Mouse (Mus musculus): ENCODE results near the gene Kansl1. TPM values are rescaled to one million over a fixed set of nuclear protein-coding genes. Genes with fewer than 3 reads are reported as not detected.

The Kansl1 gene
- total and polyA plus RNA-seq, 3 experiments: 17.3 to 48.4 (median 24.7) TPM

DNA sequence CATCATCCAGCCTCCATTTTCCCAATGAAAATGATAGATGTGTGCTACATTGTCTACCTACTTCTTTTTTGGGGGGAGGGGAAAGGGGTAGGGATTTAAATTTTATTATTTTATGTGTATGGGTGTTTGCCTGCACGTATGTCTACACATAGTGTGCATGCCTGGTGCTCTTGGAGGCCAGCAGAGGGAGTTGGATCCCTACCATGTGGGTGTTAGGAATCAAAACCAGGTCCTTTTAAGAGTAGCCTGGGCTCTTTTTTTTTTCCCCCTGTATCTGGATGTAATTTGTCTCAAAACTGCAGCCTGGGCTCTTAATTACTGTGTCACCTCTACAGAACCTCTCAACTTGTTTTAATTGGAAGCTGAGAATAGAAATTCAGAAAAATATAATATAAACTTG is 89.0 kb downstream of the Kansl1 start (continued):
- no peak for TF ChIP-seq ZMIZ1 (IDR thresholded peaks at IDR 0.05; ENCODE audit: low read depth, low read length)
- no peak for TF ChIP-seq EP300 (IDR thresholded peaks at IDR 0.05; ENCODE audit: low read length)
- no peak for TF ChIP-seq TCF12 (IDR thresholded peaks at IDR 0.05; ENCODE audit: low read depth, low read length)
- TF ChIP-seq MEF2A (IDR thresholded peaks at IDR 0.05; ENCODE audit: borderline replicate concordance, low read depth, low read length): no peak
- no peak for TF ChIP-seq PAX5 (IDR thresholded peaks at IDR 0.05; ENCODE audit: low read length)
- TF ChIP-seq ZNF384 (IDR thresholded peaks at IDR 0.05; ENCODE audit: low read depth, low read length): peak; percentile 81

GRCm38 (mm10) chr11:104376291-104376690 is 92.4 kb downstream of the Kansl1 start:
- Histone ChIP-seq H3K4me2 (ENCODE audit: insufficient read depth, low read depth, poor library complexity, severe bottlenecking) (no peak overlapping the region), H3K4me1 (ENCODE audit: control insufficient read depth in 1 of 2, insufficient read depth in 2 of 2) (no peaks in the 10 kb centered on the region), H3K9ac (ENCODE audit: insufficient read depth, low read depth) (no peak overlapping the region), H3K9me3 (replicated peaks; ENCODE audit: low read length) (no peaks in the 10 kb centered on the region), H3K4me3 (replicated peaks in 1 of 3; ENCODE audit: low read depth in 2 of 3, low read length in 2 of 3, poor library complexity in 1 of 3) (no peak overlapping the region), H3K27me3 (replicated peaks) (no peaks in the 10 kb centered on the region), H3K79me2 (replicated peaks; ENCODE audit: control insufficient read depth, extremely low read depth, insufficient read depth, poor library complexity, severe bottlenecking) (peaks cover 25% of the 10 kb centered on the region), H3K27ac (ENCODE audit: insufficient read depth, low read depth) (no peak overlapping the region), H3K36me3 (replicated peaks in 1 of 2; ENCODE audit: control insufficient read depth in 1 of 2, insufficient read depth in 1 of 2, low read length in 1 of 2) (peaks cover 24 to 62% of the 10 kb centered on the region in 2 experiments)
- dilution Hi-C loops (cut with MboI; ENCODE audit: extremely low pct_ligation_motif_present, extremely low pct_unique_long_range_greater_than_20kb, low sequenced_read_pairs) (no loop called here), in situ Hi-C loops (cut with MboI; ENCODE audit: low pct_ligation_motif_present, low pct_unique_long_range_greater_than_20kb, low sequenced_read_pairs) (no loop called here)
- no peak for DNase-seq (ENCODE audit: extremely low read depth)
- no peak for TF ChIP-seq JUND (conservative IDR thresholded peaks at IDR 0.05; ENCODE audit: low read depth, low read length)
- TF ChIP-seq GABPA (IDR thresholded peaks at IDR 0.05; ENCODE audit: insufficient replicate concordance, low read depth, low read length): no peak
- TF ChIP-seq CHD1 (IDR thresholded peaks at IDR 0.05; ENCODE audit: low read depth, low read length): no peak
- TF ChIP-seq NRF1 (IDR thresholded peaks at IDR 0.05; ENCODE audit: low read depth, low read length): no peak
- TF ChIP-seq SIN3A (IDR thresholded peaks at IDR 0.05; ENCODE audit: low read length): no peak
- TF ChIP-seq NELFE (IDR thresholded peaks at IDR 0.05; ENCODE audit: low read depth, low read length): no peak
- TF ChIP-seq ELF1 (IDR thresholded peaks at IDR 0.05; ENCODE audit: low read depth, low read length): no peak
- TF ChIP-seq POLR2AphosphoS2 (IDR thresholded peaks at IDR 0.05; ENCODE audit: low read depth, low read length): no peak
- TF ChIP-seq MEF2A (IDR thresholded peaks at IDR 0.05; ENCODE audit: borderline replicate concordance, low read depth, low read length): no peak
- no peak for TF ChIP-seq CTCF (conservative IDR thresholded peaks at IDR 0.05 in 1 of 2, IDR thresholded peaks at IDR 0.05 in 1 of 2; ENCODE audit: low read depth in 2 of 2, low read length in 2 of 2)
- TF ChIP-seq USF2 (conservative IDR thresholded peaks at IDR 0.05; ENCODE audit: low read depth, low read length): no peak
- no peak for TF ChIP-seq MYC (IDR thresholded peaks at IDR 0.05; ENCODE audit: low read depth, low read length)

DNA sequence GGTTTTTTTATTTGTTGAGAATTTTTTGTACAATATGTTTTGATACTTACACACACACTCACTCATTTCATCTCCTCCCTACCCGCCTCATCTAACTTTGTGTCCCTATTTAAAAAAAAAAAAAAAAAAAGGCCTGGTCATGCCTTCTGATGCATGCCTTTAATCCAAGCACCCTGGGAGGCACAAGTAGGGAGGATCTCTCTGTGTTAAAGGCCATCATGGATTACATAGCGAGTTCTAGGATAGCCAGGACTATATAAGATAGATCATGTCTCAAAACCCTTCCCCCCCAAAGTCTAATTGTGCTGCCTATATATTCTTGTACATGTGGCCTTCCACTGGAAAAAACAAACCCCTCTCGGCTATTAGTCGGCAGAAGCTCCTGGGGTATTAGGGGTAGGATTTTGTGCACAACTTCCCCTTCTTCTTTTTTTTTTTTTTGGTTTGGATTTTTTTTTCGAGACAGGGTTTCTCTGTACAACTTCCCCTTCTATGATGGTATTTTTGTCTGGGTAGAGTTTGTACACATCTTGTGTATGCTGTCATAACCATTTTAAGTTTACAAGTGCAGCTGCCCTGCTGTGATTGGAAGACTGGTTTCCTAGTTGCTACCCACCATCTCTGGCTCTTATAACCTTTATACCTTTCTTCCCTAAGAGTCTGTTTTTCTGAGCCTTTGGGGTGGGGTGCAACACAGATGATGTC is 101.0 kb downstream of the Kansl1 start:
- peaks cover 9 to 69% of the 10 kb centered on the region in 2 experiments; a peak in 3 of 4 replicates for H3K4me1 ChIP-seq (ENCODE audit: control insufficient read depth in 1 of 2, insufficient read depth in 2 of 2)
- H3K27ac ChIP-seq (ENCODE audit: insufficient read depth, low read depth): peak overlapping the region; percentile 68
- no peak overlapping the region for H3K9ac ChIP-seq (ENCODE audit: insufficient read depth, low read depth)
- peak; percentile 68 for DNase-seq (ENCODE audit: extremely low read depth)
- no peaks in the 10 kb centered on the region for H3K9me3 ChIP-seq (replicated peaks; ENCODE audit: low read length)
- H3K27me3 ChIP-seq (replicated peaks): no peaks in the 10 kb centered on the region
- H3K4me2 ChIP-seq (ENCODE audit: insufficient read depth, low read depth, poor library complexity, severe bottlenecking): peak overlapping the region; percentile 78
- in situ Hi-C loops (cut with MboI; ENCODE audit: low pct_ligation_motif_present, low pct_unique_long_range_greater_than_20kb, low sequenced_read_pairs): no loop called here
- peaks cover 35% of the 10 kb centered on the region for H3K79me2 ChIP-seq (replicated peaks; ENCODE audit: control insufficient read depth, extremely low read depth, insufficient read depth, poor library complexity, severe bottlenecking)
- TF ChIP-seq MYC (IDR thresholded peaks at IDR 0.05; ENCODE audit: low read depth, low read length) (0 out of 2 replicates have a peak, but pooled peaks have one; percentile 26), POLR2A (IDR thresholded peaks at IDR 0.05; ENCODE audit: low read depth, low read length) (no peak), EP300 (IDR thresholded peaks at IDR 0.05; ENCODE audit: low read length) (peak; percentile 70; the same call in 1 of the 2 replicates), ZNF384 (IDR thresholded peaks at IDR 0.05; ENCODE audit: low read depth, low read length) (peak; percentile 98), KAT2A (IDR thresholded peaks at IDR 0.05; ENCODE audit: insufficient replicate concordance, low read length) (no peak)
- peaks cover 16 to 64% of the 10 kb centered on the region in 2 experiments for H3K36me3 ChIP-seq (replicated peaks in 1 of 2; ENCODE audit: control insufficient read depth in 1 of 2, insufficient read depth in 1 of 2, low read length in 1 of 2)
- no peak overlapping the region for H3K4me3 ChIP-seq (replicated peaks in 1 of 3; ENCODE audit: low read depth in 2 of 3, low read length in 2 of 3, poor library complexity in 1 of 3)
- dilution Hi-C loops (cut with MboI; ENCODE audit: extremely low pct_ligation_motif_present, extremely low pct_unique_long_range_greater_than_20kb, low sequenced_read_pairs): no loop called here

Measured in CH12.LX (cell line).